Mouse (Mus musculus): ENCODE data around the gene Dsel. TPM values are rescaled to one million over a fixed set of nuclear protein-coding genes. Genes with fewer than 3 reads are reported as not detected.

Gene Dsel
- polyA plus RNA-seq (2021; fragmentation: Nextera tagmentation), result 6.6 and 19.5 TPM in 2 replicates
- long read RNA-seq, experiment 1, full-length matches to known transcripts, result 6 of 27 reads
- long read RNA-seq, experiment 1, partial matches to known transcripts, result 6 of 27 reads
- long read RNA-seq, experiment 1, other reads (novel, unspliced or antisense), result 15 of 27 reads
- long read RNA-seq, experiment 2, partial matches to known transcripts, result 1 of 6 reads
- long read RNA-seq, experiment 2, other reads (novel, unspliced or antisense), result 5 of 6 reads

DNA sequence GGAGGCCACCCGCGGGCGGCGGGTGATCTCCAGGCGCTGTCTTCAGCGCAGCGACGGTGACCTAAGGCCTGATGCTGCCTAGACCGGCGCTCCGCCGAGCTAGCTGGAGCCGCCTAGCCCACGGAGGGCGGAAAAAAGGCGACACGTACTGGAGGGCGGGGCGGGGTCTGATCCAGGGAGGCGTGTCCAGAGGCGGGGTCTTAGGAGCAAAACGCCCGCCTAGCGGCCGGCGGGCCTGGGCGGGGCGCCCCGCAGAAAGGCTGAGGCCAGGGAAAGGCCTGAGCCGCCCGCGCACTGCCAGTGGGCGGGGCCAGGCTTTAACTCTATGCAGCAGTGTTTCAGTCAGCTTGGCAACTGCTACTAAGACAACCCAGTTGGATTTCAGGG, at the start of gene Dsel:
Gene Dsel (minus strand): TSS at position 140 of the 387 bp plus-strand sequence.

